Mouse (Mus musculus) large intestine, adult 2 months (tissue): Measurements from ENCODE around the gene Tap2. TPM values are rescaled to one million over a fixed set of nuclear protein-coding genes. Genes with fewer than 3 reads are reported as not detected.
"Not testable (repeated sequence)": the region's sequence is repeated elsewhere in the genome, so short reads cannot be mapped to it uniquely, and the experiment has no call there.

Experiments used
- DNase-seq: peaks from one replicate; pipeline ENCODE4 v3.0.0-alpha.2; 2012; ENCODE audit warnings: low read depth, low spot score
- WGBS: fragments of 180-500 bp; shearing (Covaris S2); methylation state at CpG from one replicate; pipeline ENCODE4 v1.1.7; 2018; 5-methylcytosine and 5-hydroxymethylcytosine counted together
- polyA plus RNA-seq: library from polyadenylated mRNA; depleted of rRNA; stranded (reverse); fragments of >200 nt; gene quantifications from 2 replicates; pipeline ENCODE4 v1.2.3, GENCODE M21; 2012

The Tap2 gene
- polyA plus RNA-seq, 1 experiment: 44.9 TPM

DNA sequence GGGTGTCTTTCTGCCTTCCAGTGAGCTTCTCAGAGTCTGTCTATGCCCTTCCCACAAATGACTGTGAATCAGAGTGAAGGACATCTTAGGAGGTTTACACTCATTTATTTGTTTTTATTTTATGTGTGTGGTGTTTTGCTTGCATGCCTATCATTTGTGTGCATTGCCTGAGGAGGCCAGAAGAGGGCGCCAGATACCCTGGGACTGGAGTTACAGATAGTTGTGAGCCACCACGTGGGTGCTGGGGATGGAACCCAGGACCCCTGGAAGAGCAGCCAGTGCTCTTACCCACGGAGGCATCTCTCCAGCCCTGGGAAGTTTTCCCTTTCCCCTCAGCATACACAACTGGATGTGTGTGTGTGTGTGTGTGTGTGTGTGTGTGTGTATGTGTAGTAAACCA is 6.4 kb downstream of the Tap2 start:
- 50% methylated on average over 3 of the region's 3 CpGs for WGBS
- DNase-seq: no peak

DNA sequence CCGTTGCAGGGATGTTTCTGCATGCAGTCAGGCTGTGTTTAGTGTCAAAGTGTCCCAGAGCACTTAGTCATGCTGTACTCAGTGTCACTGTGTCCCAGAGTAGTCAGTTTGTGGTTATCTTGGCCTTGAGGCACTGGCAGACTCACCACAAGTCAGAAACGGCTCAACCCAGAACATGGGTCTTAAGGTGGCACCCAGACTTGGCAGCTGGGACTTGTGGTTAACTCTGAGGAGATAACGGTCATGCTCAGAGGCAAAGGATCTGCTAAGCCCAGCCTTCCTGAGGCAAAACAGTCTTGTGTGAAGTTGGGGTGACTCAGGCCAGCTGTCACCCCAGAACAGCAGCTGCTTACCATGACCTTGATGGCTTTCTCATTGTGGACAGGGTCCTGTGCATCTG is 7.3 kb downstream of the Tap2 start:
- DNase-seq: no peak
- 65% methylated on average over 3 of the region's 3 CpGs for WGBS

DNA sequence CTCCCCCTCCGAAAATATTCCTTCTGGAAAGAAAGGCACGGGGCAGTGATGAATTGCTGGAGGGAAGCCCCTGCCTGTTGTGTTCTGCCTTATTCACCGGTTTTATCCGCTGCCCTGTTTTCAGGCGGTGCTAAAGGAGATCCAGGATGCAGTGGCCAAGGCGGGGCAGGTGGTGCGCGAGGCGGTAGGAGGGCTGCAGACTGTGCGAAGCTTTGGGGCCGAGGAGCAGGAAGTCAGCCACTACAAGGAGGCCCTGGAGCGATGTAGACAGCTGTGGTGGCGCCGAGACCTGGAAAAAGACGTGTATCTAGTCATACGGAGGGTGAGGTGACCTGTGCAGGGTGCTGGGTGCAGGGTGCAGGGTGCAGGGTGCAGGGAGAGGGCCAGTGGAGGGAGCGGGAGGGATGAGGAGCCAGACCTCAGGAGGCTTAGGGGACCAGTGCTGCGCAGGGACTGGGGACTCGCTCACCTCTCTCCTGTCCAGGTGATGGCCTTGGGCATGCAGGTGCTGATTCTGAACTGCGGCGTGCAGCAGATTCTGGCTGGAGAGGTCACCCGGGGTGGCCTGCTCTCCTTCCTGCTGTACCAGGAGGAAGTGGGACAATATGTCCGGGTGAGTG is 8.5 kb downstream of the Tap2 start:
- no peak for DNase-seq

DNA sequence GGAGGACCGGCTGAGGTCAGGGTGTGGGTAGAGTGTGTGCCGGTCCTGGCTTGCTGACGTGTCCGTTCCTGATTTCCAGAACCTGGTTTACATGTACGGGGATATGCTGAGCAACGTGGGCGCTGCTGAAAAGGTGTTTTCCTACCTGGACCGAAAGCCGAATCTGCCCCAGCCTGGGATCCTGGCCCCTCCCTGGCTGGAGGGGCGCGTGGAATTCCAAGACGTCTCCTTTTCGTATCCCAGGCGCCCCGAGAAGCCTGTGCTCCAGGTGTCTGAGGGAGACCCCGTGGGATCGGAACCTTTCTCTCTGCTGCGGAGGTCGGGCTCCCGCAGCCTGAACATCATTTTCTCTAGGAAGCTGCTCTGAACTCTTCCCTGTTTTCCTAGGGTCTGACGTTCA is 10.6 kb downstream of the Tap2 start:
- WGBS: 65% methylated on average over 21 of the region's 21 CpGs

More for the DNA sequence above, 8.5 kb downstream of the Tap2 start:
- 44% methylated on average over 23 of the region's 23 CpGs for WGBS

DNA sequence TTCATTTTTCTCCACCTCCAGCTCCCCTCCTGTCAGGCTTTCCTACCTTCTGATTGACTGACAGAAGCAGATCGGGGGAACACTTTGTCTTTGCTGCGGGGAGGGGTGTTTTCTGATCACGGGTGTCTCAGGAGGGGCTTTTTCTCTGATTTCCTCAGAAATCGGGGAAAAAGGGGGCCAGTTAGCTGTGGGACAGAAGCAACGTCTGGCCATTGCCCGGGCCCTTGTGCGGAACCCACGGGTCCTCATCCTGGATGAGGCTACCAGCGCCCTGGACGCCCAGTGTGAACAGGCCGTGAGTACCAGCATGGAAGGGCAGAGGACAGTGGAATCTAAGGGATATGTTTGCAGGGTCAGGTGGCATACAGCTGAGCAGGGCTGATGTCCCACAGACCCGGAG is 11.8 kb downstream of the Tap2 start:
- no peak for DNase-seq
- 93% methylated on average over 12 of the region's 12 CpGs for WGBS

More for the DNA sequence above, 10.6 kb downstream of the Tap2 start:
- DNase-seq: no peak

DNA sequence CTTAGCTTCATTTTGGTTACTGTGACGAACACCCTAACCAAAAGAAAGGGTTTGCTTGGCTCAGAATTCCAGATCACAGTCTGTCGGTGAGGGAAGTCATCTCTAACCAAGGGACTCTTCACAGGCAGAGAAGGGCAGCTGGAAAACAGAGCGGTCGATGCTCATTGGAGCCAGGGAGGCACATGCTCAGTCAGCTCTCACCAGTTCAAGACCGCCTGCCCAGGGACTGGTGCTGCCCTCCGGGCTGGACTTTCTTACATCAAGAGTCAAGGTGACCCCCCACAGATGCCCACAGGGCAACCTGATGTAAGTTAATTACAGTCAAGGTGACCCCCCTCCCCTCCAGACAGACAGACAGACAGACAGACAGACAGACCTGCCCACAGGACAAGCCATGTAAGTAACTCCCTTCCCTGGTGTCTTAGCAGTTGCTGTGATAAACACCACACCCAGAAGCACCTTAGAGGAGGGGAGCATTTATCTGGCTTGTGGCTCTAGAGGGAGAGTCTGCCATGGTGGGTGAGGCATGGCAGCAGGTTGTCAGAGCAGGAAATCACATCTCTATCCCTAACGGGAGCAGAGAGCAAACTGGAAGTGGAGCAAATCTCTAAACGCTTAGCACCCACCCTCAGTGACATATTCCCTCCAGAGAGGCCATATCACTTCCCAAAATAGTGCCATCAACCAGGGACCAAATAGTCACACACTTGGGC is 14.0 kb downstream of the Tap2 start:
- DNase-seq: no peak

DNA sequence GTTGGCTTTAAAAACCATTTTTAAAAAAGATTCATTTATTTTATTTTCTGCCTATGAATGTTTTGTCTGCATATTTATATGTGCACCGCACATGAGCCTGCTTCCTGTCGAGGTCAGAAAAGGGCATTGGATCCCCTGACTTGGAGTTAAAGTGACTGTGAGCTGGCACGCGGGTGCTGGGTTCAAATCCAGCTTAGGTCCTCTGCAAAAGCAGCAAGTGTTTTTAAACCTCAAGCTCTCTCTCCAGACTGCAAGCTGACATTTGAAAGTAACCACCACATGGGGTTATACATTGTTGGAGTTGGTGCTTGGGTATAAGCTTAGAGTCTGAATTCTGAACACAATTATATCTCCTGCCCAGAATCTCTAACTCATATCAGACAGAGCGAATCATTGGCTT is 14.7 kb downstream of the Tap2 start:
- DNase-seq: no peak
- WGBS: 86% methylated on average over 5 of the region's 5 CpGs

More for the DNA sequence above, 14.0 kb downstream of the Tap2 start:
- WGBS: 81% methylated on average over 8 of the region's 8 CpGs

DNA sequence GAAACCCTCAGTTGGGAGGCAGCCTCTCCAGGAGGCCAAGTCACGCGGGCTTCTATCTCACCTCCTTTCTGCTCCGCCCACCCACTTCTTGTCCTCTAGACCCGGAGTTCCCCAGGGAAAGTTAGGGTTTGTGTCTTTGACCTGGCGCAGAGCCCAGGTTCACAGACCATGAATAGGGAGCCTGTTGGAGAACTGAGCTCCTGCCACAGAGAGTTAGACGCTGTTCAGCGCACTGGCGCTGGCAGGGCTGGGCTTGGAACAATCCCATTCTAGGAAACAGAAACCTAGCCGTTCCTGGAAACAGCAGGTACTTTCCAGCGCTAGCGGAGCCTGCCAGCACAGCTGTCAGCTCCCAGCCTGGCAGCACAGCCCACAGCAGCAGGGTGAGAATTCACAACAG is 15.3 kb downstream of the Tap2 start:
- WGBS: 50% methylated on average over 11 of the region's 11 CpGs
- no peak for DNase-seq

DNA sequence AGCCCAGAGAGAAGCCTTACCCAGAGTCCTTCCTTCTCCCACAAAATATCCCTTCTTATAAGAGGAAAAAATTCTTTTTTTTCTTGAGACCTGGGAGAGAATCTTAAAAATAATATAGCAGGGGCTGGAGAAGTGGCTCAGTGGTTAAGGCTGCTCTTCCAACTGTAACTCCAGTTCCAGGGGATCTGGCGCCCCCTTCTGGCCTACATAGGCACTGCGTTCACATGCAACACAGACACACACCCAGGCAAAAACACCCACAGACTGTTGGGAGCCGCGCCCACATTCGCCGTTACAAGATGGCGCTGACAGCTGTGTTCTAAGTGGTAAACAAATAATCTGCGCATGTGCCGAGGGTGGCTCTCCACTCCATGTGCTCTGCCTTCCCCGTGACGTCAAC is 15.8 kb downstream of the Tap2 start:
- WGBS: 90% methylated on average over 8 of the region's 11 CpGs
- DNase-seq: not testable (repeated sequence)

DNA sequence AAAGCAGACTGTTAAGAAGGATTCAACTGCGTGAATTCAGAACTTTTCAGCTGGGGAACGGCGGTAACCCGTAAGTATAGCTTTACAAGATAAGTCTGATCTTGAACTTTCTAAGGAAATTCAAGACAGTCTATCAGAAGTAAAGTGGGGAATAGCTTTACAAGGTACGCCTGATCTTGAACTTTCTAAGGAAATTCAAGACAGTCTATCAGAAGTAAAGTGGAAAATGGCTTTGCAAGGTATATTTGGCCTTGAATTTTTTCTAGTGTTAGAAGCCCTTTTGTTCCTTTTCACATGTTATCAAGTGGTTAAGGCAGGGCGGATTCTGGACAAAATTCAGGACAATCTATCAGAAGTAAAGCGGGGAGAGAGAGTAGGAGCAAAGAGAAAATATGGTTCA is 16.5 kb downstream of the Tap2 start:
- 96% methylated on average over 4 of the region's 7 CpGs for WGBS
- DNase-seq: not testable (repeated sequence)

DNA sequence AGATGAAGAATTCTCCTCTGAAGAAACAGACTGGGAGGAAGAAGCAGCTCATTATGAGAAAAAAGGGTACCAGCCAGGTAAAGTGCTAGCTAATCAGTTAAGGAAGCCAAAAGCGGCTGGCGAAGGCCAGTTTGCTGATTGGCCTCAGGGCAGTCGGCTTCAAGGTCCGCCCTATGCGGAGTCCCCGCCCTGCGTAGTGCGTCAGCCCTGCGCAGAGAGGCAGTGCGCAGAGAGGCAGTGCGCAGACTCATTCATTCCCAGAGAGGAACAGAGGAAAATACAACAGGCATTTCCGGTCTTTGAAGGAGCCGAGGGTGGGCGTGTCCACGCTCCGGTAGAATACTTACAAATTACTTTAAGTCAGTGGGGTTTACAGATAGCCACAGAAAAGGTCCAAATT is 17.1 kb downstream of the Tap2 start:
- not testable (repeated sequence) for DNase-seq
- WGBS: 100% methylated on average over 2 of the region's 16 CpGs

DNA sequence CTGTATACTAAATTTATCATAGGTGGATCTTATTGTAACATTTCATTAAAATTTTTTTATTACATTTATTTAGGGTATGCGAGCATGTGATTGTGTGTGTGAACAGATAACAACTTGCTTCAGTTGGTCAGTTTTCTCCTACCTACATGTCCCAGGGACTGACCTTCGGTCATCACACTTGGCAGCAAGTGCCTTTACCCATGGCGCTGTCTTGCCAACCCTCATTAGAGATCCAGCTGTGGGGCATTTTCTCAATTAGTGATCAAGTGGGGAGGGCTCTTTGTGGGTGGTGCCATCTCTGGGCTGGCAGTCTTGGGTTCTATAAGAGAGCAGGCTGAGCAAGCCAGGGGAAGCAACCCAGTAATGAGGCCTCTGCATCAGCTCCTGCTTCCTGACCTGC is 21.5 kb downstream of the Tap2 start:
- DNase-seq: no peak
- 96% methylated on average over 3 of the region's 3 CpGs for WGBS

DNA sequence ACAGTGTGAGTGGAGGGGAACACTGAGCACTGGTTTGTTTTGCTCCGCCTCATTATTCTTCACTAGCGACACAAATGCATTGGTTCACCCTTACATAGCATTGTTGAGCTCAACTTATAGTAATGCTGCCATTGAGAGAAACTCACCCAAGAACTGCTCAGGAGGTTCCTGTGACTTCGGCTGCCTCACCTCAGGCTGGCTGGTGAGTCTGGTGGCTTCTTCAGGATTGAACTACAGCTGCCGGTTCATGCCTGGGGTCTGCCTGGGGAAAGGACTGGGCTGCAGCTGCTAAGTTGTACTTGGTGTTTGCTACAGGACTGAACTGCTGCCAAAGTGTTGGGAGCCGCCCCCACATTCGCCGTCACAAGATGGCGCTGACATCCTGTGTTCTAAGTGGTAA is 22.1 kb downstream of the Tap2 start:
- WGBS: 99% methylated on average over 8 of the region's 8 CpGs
- DNase-seq: no peak

DNA sequence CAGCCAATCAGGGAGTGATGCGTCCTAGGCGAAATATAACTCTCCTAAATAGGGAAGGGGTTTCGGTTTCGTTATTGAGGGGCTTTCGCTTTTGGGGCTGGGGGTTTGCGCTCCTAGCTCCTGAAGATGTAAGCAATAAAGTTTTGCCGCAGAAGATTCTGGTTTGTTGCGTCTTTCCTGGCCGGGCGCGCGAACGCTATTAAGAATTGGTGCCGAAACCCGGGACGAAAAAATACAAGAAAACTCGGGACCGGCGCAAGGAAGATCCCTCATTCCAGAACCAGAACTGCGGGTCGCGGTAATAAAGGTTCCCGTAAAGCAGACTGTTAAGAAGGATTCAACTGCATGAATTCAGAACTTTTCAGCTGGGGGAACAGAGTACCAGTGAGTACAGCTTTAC is 22.6 kb downstream of the Tap2 start:
- WGBS: 98% methylated on average over 14 of the region's 23 CpGs
- DNase-seq: not testable (repeated sequence)

DNA sequence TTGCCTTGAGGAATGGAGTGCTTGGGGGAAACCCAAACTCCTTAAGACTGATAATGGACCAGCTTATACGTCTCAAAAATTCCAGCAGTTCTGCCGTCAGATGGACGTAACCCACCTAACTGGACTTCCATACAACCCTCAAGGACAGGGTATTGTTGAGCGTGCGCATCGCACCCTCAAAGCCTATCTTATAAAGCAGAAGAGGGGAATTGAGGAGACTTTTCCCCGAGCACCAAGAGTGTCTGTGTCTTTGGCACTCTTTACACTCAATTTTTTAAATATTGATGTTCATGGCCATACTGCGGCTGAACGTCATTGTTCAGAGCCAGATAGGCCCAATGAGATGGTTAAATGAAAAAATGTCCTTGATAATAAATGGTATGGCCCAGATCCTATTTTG is 27.6 kb downstream of the Tap2 start:
- 95% methylated on average over 9 of the region's 9 CpGs for WGBS
- DNase-seq: not testable (repeated sequence)

DNA sequence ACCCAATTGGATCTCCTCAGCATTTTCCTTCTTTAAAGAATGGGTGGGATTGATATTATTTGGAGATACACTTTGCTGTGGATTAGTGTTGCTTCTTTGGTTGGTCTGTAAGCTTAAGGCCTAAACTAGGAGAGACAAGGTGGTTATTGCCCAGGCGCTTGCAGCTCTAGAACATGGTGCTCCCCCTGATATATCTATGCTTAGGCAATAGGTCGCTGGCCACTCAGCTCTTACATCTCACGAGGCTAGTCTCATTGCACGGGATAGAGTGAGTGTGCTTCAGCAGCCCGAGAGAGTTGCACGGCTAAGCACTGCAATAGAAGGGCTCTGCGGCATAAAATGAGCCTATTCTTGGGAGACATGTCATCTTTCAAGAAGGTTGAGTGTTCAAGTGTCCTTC is 28.7 kb downstream of the Tap2 start:
- WGBS: 91% methylated on average over 7 of the region's 7 CpGs
- DNase-seq: not testable (repeated sequence)

DNA sequence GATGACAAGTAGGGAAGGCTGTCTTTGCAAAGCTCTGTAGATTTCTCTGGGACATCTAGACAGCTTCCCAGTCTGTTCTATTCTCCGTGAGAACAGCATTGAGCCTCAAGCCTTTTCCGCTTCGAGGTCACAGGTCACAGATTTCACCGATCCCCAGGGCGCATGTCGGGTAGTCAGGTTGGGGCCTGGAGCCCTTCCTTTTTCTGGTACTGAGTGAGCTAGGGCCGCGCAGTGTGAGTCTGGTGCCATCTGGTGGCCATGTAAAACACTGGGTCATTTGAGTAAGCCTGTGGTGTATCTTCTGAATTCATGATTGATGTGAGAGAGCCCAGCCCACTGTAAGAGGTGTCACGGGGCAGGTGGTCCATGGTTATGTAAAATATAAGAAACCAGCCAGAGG is 31.6 kb downstream of the Tap2 start:
- peak; percentile 31 for DNase-seq
- 14% methylated on average over 9 of the region's 9 CpGs for WGBS

DNA sequence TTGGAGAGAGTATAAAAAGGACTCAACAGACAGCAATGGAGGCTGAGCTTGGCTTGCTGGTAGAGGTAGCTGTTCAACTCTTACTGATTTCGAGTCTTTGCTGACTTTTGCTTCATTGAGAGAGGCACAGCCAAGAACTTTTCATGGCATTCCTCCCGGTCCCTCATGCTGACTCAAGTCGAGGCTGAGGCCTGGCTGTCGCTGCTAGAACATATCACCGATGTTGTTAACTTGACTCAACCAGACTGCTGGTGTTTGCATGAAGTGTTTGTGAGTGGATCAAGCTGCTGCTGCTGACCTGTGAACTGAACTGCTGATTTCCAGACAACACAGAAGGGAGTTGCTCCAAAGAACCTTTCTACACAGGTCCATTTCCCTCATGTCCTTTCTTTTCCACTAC is 33.4 kb downstream of the Tap2 start:
- no peak for DNase-seq
- 68% methylated on average over 5 of the region's 5 CpGs for WGBS

DNA sequence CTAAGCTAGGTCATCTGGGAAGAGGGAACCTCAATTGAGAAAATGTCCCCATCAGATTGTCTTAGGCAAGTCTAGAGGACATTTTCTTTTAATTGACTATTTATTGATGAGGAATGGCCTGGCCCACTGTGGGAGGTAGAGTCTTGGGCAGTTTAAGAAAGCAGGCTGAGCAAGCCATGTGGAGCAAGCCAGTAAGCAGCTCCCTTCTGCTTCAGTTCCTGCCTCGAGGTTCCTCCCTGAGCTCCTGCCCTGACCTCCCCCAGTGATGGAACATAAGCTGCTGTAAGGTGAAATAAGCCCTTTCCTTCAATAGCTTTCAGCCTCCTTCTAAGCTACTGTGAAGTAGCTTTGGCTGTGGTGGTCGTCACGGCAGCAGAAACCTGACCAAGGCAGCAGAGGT is 34.4 kb downstream of the Tap2 start:
- no peak for DNase-seq
- WGBS: 70% methylated on average over 3 of the region's 3 CpGs

DNA sequence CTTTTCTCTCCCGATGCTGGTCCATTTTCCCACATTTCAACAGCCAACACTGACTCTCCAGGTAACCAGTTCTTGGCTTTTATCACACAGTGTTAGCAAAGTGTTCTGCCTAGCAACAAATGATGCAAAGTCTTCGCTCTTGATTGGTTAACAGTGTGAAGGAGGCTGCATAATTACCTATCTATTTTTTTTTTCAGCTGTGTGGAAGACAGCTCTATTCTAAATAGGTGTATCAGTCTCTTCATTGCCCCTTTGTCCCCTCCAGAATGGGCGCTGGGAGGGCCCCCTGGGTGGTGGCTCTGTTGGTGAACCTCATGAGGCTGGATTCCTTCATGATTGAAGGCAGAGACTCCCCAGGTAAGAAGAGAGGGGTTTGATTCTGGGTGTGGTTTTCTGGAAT is 35.4 kb downstream of the Tap2 start, which contains the start of gene H2-Ob:
Gene H2-Ob, plus strand, starts transcription at position 198 of the 400 bp plus-strand sequence.
- 50% methylated on average over 3 of the region's 3 CpGs for WGBS
- no peak for DNase-seq

DNA sequence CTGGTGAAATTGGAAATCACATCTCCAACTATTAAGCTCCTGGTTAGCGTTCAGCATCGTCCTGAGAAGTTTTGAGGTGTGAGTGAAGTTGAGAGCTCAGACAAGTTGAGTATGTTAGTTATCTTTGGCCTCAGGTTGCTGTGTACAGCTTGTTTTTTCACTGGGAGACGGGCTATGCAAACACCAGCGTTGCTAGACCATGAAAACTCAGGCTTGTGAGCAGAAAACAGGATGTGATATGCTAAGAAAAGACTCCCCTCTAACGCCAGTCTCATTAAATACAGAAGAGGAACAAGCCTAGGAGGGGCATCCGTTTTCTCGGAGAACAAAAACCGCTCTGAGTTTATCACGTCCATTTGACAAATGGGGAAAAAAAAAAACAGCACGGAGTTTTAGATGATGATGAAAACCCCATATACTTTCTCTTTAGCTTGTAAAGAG is 36.3 kb downstream of the Tap2 start:
- 53% methylated on average over 10 of the region's 10 CpGs for WGBS
- no peak for DNase-seq
